Mouse (Mus musculus) E14TG2a.4 (cell line): ENCODE measurements around the gene Trak2.
"Not testable (repeated sequence)": the region's sequence is repeated elsewhere in the genome, so short reads cannot be mapped to it uniquely, and the experiment has no call there.

Experiments
- CTCF ChIP-seq: conservative IDR thresholded peaks from 2 replicates; pipeline ENCODE4 v1.5.1; 2014; ENCODE audit warnings: low read length
- POU5F1 ChIP-seq: IDR thresholded peaks from 2 replicates; pipeline ENCODE4 v1.6.1; 2014; ENCODE audit warnings: low read length, borderline replicate concordance

DNA sequence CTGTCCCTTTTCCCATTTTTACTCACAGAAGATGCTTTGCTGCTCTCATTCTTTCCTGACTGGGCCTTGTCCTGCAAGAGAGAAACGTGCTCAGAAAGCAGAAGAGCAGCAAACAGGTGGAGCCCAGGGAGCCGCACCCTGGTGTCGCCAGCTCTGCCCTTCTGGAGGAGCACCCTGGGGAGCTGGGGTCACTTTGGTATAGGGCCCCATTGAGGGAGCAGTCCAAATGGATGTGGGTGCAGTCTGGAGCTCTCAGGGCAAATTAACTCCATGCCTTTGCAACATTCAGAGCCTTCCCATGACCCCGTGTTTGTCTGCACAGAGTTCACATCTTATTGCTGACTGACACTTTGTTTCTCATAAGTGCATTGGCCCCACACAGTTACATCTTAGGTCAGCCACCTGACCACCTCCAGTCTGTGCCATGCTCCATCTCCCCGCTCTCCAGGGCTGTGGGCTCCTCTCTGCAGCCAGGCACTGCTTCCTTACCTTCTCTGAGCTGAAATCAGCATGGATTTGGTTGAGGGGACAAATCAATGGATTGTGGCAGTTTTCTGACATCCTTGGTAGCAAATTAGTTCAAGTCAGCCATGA, 82.4 kb downstream of the Trak2 start:
- not testable (repeated sequence) for TF ChIP-seq CTCF, POU5F1
